Mouse (Mus musculus) E14TG2a.4 (cell line): ENCODE results near the gene Btrc.

Experiments used
- CTCF ChIP-seq: conservative IDR thresholded peaks from 2 replicates; pipeline ENCODE4 v1.5.1; 2014; ENCODE audit warnings: low read length
- NANOG ChIP-seq: IDR thresholded peaks from 2 replicates; pipeline ENCODE4 v1.6.1; 2014; ENCODE audit warnings: borderline replicate concordance, low read length, mixed read lengths

- TF ChIP-seq NANOG: no peak
- TF ChIP-seq CTCF: no peak
Observed at GRCm38 (mm10) chr19:45388551-45388950, 25.0 kb downstream of the Btrc start.
